Mouse (Mus musculus) forebrain, embryonic 14.5 days (tissue): Measurements from ENCODE around the gene Park7. TPM values are rescaled to one million over a fixed set of nuclear protein-coding genes. Genes with fewer than 3 reads are reported as not detected.
A peak's percentile ranks its signal among the peaks of the same experiment; 100 is the strongest.

Experiments
- ATAC-seq: fragments of 200-750 bp; cut with Nextera tagmentation; 2 replicates; pipeline ENCODE4 v1.8.0; 2017; ENCODE audit warnings: mild to moderate bottlenecking, moderate library complexity
- DNase-seq: peaks from one replicate; pipeline ENCODE4 v3.0.0-alpha.2; 2015; ENCODE audit warnings: low spot score
- H3K27ac ChIP-seq: fragments of 300-500 bp; sonication (generic); 2 replicates; pipeline ENCODE4 v1.5.1; 2014; ENCODE audit warnings: low read depth, mild to moderate bottlenecking, control low read depth, low read length, moderate library complexity
- H3K27me3 ChIP-seq: fragments of 300-500 bp; sonication (generic); replicated peaks from 2 replicates; pipeline ENCODE4 v1.6.1; 2014; ENCODE audit warnings: low read length, control low read depth, mixed read lengths; ENCODE audit not compliant: control insufficient read depth, insufficient read depth
- H3K36me3 ChIP-seq: fragments of 300-500 bp; sonication (generic); 2 replicates; pipeline ENCODE4 v1.6.1; 2014; ENCODE audit warnings: low read length, control low read depth; ENCODE audit not compliant: control insufficient read depth, insufficient read depth
- H3K4me1 ChIP-seq: fragments of 300-500 bp; sonication (generic); 2 replicates; pipeline ENCODE4 v1.6.1; 2014; ENCODE audit warnings: antibody characterized with exemption, low read length, control low read depth; ENCODE audit not compliant: control insufficient read depth, insufficient read depth
- H3K4me2 ChIP-seq: fragments of 300-500 bp; sonication (generic); 2 replicates; pipeline ENCODE4 v1.6.1; 2014; ENCODE audit warnings: mild to moderate bottlenecking, control low read depth, low read length
- H3K4me3 ChIP-seq: fragments of 300-500 bp; sonication (generic); 2 replicates; pipeline ENCODE4 v1.5.1; 2014; ENCODE audit warnings: low read depth, low read length, control low read depth
- H3K9ac ChIP-seq: fragments of 300-500 bp; sonication (generic); 2 replicates; pipeline ENCODE4 v1.6.1; 2014; ENCODE audit warnings: mild to moderate bottlenecking, low read length, control low read depth, moderate library complexity
- H3K9me3 ChIP-seq: fragments of 300-500 bp; sonication (generic); replicated peaks from 2 replicates; pipeline ENCODE4 v1.6.1; 2016; ENCODE audit warnings: low read length, control low read depth, mixed read lengths; ENCODE audit not compliant: control insufficient read depth
- WGBS: fragments of 180-500 bp; shearing (Covaris S2); extraction: QIAGEN DNeasy Blood & Tissue Kit; methylation state at CpG from one replicate; pipeline ENCODE4 v1.1.7; 2014; 5-methylcytosine and 5-hydroxymethylcytosine counted together
- polyA plus RNA-seq: library from polyadenylated mRNA; unstranded; fragments of >200 nt; fragmentation: Nextera tagmentation; extraction: Ambion mirVana; gene quantifications from 2 replicates; pipeline ENCODE4 v1.2.1, GENCODE M21; 2014

Gene Park7
- polyA plus RNA-seq, 1 experiment from 2014 or later = 495 TPM

- H3K27me3 ChIP-seq = no peaks in the 10 kb centered on the region
- H3K4me3 ChIP-seq = no peak overlapping the region
- no peaks in the 10 kb centered on the region for H3K36me3 ChIP-seq
- H3K4me1 ChIP-seq = peaks cover 4% of the 10 kb centered on the region; the same call in 1 of the 2 replicates
- H3K9ac ChIP-seq = no peak overlapping the region
- H3K4me2 ChIP-seq = no peak overlapping the region
- no peak overlapping the region for H3K27ac ChIP-seq
- ATAC-seq (no peak), DNase-seq (no peak)
- H3K9me3 ChIP-seq = no peaks in the 10 kb centered on the region
- 59% methylated on average over 4 of the region's 4 CpGs for WGBS
Observed at GRCm38 (mm10) chr4:150852479-150852878, 61.8 kb downstream of the Park7 start.

DNA sequence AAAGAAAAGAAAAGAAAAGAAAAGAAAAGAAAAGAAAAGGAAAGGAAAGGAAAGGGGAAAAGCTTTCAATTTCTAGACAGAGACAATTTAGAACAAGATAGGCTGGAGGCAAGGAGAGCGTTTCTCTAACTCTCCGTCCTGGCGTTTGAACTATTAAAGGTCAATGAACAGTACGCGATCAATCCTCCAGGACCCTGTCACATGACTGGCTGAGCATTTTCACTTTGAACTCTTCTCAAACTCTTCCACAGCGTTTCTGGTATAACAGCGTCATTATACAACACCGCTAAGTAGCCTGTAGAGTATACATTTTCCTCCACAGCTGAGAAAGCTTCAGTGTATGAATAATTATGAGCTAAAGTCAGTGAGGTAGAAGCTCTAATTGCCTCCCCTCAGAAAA, 62.2 kb downstream of the Park7 start:
- DNase-seq (no peak), ATAC-seq (no peak)
- no peaks in the 10 kb centered on the region for H3K27me3 ChIP-seq
- H3K27ac ChIP-seq = no peak overlapping the region
- no peak overlapping the region for H3K4me3 ChIP-seq
- H3K4me1 ChIP-seq = peaks cover 4% of the 10 kb centered on the region; the same call in 1 of the 2 replicates
- no peak overlapping the region for H3K9ac ChIP-seq
- no peak overlapping the region for H3K4me2 ChIP-seq
- no peaks in the 10 kb centered on the region for H3K9me3 ChIP-seq
- no peaks in the 10 kb centered on the region for H3K36me3 ChIP-seq
- 52% methylated on average over 8 of the region's 8 CpGs for WGBS

DNA sequence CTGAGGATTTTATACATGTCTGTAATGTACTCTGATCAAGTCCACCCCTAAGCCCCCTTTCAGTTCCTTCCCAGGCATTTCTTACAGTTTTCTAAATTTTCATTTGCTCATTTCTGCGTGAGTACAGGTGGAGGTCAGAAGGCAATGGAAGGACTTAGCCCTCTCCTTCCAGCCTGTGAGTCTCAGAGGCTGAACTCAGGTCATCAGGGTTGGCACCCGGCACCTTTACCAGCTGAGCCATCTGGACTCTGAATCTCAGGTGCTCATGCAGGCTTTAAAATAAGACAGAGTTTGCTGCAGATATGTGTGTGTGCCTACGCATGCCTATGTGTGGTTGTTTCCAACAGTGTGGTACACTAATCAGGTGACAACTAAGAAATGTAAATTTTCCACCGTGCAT, 63.3 kb downstream of the Park7 start:
- H3K4me2 ChIP-seq = no peak overlapping the region
- no peak overlapping the region for H3K27ac ChIP-seq
- no peaks in the 10 kb centered on the region for H3K9me3 ChIP-seq
- ATAC-seq (no peak), DNase-seq (no peak)
- no peak overlapping the region for H3K9ac ChIP-seq
- H3K4me3 ChIP-seq = no peak overlapping the region
- H3K4me1 ChIP-seq = peaks cover 4% of the 10 kb centered on the region
- no peaks in the 10 kb centered on the region for H3K36me3 ChIP-seq
- no peaks in the 10 kb centered on the region for H3K27me3 ChIP-seq
- 91% methylated on average over 4 of the region's 4 CpGs for WGBS

DNA sequence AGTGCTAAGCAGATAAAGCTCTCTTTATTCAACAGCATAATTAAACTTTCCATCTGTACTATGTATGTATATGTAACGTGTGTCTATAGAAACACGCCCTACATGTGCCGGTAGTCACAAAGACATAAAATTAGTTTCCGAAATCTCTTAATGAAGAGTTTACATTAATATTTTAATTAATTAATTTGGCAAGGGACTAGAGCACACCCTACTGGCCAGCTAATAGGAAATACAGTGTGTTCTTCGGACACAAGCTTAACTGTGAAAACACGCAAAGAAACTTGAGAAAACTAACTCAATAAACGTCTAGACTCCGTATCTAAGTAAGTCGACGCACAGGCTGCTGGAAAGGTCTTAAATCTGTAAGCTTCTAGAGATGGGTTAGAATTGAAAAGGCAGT, 64.3 kb downstream of the Park7 start:
- DNase-seq (peak; percentile 35), ATAC-seq (no peak)
- Histone ChIP-seq H3K27me3 (no peaks in the 10 kb centered on the region), H3K4me1 (peaks cover 4% of the 10 kb centered on the region), H3K36me3 (no peaks in the 10 kb centered on the region), H3K9me3 (no peaks in the 10 kb centered on the region), H3K4me3 (no peak overlapping the region), H3K27ac (no peak overlapping the region), H3K9ac (no peak overlapping the region), H3K4me2 (no peak overlapping the region)
- WGBS = 61% methylated on average over 10 of the region's 10 CpGs

Other genes starting within 250 kb of the Park7 start
- gene Errfi1, start 60.5 kb downstream of the Park7 start, polyA plus RNA-seq = 17.4 and 19.1 TPM in 2 replicates
- gene Tnfrsf9, start 125 bp upstream of the Park7 start, polyA plus RNA-seq = 0.11 TPM in 1 of 2 replicates, not detected in the other
- not detected in 2 replicates for gene Uts2, start 82.7 kb upstream of the Park7 start, polyA plus RNA-seq
- 2.6 and 2.9 TPM in 2 replicates for gene Per3, start 130.2 kb upstream of the Park7 start, polyA plus RNA-seq
- 25.1 and 30.0 TPM in 2 replicates for gene Vamp3, start 143.5 kb upstream of the Park7 start, polyA plus RNA-seq
- gene Gm13090, start 175.1 kb upstream of the Park7 start, polyA plus RNA-seq = 0.31 TPM in 1 of 2 replicates, not detected in the other